25 mouse cellular contexts compared by ENCODE assay signal in the genomic region with DNA sequence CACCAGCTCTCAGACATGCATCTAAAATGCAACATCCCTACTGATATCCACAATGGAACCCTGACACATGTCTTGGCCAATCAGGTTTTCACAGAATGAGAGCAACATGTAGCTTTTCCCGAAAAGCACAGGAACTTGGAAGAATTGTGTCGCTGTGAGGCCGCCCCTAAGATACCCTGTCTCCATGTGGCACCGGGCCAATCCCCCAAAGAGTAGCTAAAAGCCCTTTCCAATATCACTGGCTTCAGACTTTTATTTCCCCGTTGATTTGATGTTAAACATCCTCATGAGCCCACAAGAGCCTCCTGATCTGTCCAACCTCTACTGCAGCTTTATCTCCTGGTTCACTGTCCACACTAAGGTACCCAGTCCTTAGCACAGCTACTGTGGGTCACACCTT. TPM values are rescaled to one million over a fixed set of nuclear protein-coding genes. Genes with fewer than 3 reads are reported as not detected.
"Had no signal": no experiment of that assay in that cellular context is flagged by ENCODE, and none has a peak within 500 bp of the region (broad histone marks: within the 10 kb centered on the region; RNA-seq: fewer than 3 reads in every experiment).

No protein-coding gene starts in this region.

- H3K9ac ChIP-seq: limb, embryonic 12.5 days; limb, embryonic 15.5 days; liver, embryonic 14.5 days; liver, postnatal 0 days; lung, embryonic 14.5 days had no signal

- DNase-seq: kidney, adult 18-20 months; kidney, adult 9 months; kidney, postnatal 4 days; left cerebral cortex, postnatal 4 days; liver, postnatal 0 days; lung, embryonic 14.5 days; thymus, postnatal 25 days had no signal

- H3K9me3 ChIP-seq: limb, embryonic 15.5 days had no signal

- H3K27me3 ChIP-seq: limb, embryonic 12.5 days; limb, embryonic 15.5 days had no signal

- H3K27ac ChIP-seq: limb, embryonic 12.5 days; limb, embryonic 15.5 days; liver, embryonic 14.5 days; macrophage had no signal

- H3K4me3 ChIP-seq: limb, embryonic 12.5 days; limb, embryonic 15.5 days had no signal

- ATAC-seq: lung, postnatal 0 days had no signal

- H3K4me2 ChIP-seq: limb, embryonic 12.5 days; limb, embryonic 15.5 days; liver, embryonic 11.5 days; lung, embryonic 14.5 days had no signal

RNA-seq across cellular contexts. Expression of a gene that starts 21.6 kb away (rescaled TPM):
- total RNA-seq: megakaryocyte, adult 5-6 weeks had no signal
- polyA plus RNA-seq: macrophage had no signal

RNA-seq across cellular contexts. Expression of a gene that starts 22.6 kb away (rescaled TPM):
- total RNA-seq: layer of hippocampus, adult 18-20 months; layer of hippocampus, postnatal 14 days; left cerebral cortex, adult 8-10 months; left cerebral cortex, postnatal 14 days; left cerebral cortex, postnatal 4 days; megakaryocyte, adult 5-6 weeks had no signal
- polyA plus RNA-seq: kidney, embryonic 16.5 days; limb, embryonic 12.5 days; limb, embryonic 15.5 days; liver, embryonic 11.5 days; liver, embryonic 14.5 days; liver, postnatal 0 days; lung, embryonic 14.5 days; macrophage; neural tube, embryonic 11.5 days; neural tube, embryonic 14.5 days; small intestine, adult 2 months; spleen, adult 2 months; stomach, embryonic 16.5 days; thymus, postnatal 0 days had no signal

RNA-seq across cellular contexts. Expression of a gene that starts 34.6 kb away (rescaled TPM):
- total RNA-seq: layer of hippocampus, adult 18-20 months; left cerebral cortex, postnatal 14 days; left cerebral cortex, postnatal 4 days had no signal

RNA-seq across cellular contexts. Expression of a gene that starts 39.9 kb away (rescaled TPM):
- total RNA-seq: layer of hippocampus, postnatal 14 days; left cerebral cortex, postnatal 14 days; left cerebral cortex, postnatal 4 days; megakaryocyte, adult 5-6 weeks had no signal
- polyA plus RNA-seq: liver, embryonic 11.5 days; liver, postnatal 0 days; lung, embryonic 14.5 days; lung, postnatal 0 days; macrophage; neural tube, embryonic 11.5 days; neural tube, embryonic 14.5 days; small intestine, adult 2 months; stomach, embryonic 16.5 days had no signal
